Mouse (Mus musculus) retina, adult 2 months (tissue): Measurements from ENCODE around the gene C1ql4.
"Not testable (repeated sequence)": the region's sequence is repeated elsewhere in the genome, so short reads cannot be mapped to it uniquely, and the experiment has no call there.

ENCODE experiments used
- DNase-seq: peaks from one replicate; pipeline ENCODE4 v3.0.0-alpha.2; 2012; ENCODE audit warnings: low read depth, low spot score

Gene C1ql4

DNA sequence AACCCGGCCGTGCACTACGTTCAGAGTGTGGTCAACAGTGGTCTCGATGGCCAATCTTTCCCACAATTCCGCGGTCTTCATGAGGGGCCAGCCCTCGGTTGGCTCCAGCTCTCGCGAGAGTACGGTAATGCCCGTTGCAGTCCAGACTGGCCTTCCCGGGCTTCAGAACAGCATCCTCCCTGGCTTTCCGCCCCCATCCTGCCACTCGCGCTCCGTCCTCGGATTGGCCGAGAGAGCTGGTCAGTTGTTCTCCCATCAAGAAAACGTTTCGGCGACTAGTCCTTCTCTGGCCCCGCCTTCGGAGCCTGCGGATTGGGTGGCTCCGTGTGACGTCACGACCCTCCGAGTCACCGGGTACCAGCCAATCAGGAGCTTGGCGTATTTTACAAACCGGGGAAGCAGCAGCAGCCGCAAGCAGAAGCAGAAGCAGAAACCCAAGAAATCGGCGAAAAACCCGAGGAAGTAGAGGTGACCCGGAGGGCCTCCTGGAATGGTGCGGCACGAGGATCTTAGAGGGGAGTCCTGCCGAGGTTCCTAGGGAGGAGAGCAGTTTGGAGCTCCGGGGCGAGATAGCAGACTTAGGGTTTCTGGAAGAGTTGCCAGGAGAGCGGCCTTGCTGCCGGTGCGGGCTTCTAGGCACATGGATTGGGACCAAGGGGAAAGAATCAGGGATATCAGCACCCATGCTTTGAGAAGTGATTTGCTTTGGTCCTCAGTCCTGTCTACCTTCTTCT lies 12.8 kb downstream of the C1ql4 start:
- DNase-seq: peak; percentile 88

DNA sequence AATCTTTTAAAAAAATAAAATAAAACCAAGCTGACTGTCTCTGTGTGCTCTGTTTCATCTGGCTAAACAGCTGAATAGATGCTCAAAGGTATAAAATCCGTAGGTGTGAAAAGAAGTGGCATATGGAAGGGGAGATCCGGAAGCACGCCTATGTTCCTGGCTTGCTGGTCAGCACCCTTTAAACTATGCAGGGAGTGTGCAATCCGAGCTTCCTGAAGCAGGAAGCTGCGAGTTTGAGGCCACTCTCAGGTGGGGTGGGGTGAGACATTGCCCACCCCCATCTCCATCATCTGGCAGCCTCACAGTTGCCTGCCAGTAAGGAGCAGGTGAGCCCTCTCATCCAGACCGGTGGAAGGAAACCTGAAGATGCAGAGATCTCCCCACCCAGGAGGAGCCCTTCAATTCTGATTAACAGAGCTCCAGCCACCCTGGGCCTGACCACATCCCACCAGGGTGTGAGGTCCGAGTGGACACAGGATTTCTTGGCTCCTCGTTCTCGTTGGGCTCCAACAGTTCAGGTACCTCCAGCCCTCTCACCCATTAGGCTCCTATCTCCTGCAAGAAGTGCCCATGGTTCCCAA lies 13.5 kb downstream of the C1ql4 start, which contains the start of gene Troap:
TSS of gene Troap (plus strand) at position 557 of the 581 bp plus-strand sequence.
- DNase-seq: no peak

DNA sequence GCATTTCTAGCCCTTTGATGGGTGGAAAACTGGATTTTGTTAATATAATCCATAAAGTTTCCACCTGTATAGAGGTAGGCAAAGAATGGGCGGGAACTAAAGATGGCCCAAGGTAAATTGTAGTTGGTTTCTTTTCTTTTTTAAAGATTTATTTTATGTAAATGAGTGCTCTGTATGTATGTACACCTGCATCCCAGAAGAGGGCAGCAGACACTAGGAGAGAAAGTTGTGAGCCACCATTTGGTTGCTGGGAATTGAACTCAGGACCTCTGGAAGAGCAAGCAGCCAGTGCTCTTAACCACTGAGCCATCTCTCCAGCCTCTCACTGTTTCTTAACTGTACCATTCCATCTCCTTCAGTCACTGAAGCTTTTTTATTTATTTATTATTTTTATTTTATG lies 15.6 kb downstream of the C1ql4 start:
- DNase-seq: no peak

DNA sequence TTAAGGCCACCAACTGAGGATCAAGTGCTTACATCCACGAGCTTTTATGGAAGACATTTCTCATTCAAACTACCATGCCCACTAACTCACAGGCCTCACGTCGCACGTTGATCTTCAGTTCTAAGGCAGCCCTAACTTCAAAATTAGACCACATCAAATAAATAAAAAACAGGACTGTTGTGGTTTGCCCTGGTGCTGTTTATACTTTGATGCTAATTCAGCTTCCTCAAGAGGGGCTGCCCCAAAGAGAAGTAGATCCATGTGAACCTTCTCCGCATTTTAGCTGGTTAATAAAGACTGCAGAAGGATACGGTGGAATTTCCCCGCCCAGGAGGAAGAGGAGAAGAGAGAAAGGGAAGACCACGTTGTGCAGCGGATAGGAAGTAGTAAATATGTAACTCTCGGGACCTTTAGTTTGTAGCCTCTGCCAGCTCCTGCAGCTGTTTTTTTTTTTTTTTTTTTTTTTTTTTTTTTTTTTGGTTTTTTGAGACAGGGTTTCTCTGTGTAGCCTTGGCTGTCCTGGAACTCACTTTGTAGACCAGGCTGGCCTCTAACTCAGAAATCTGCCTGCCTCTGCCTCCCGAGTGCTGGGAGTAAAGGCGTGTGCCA lies 22.0 kb downstream of the C1ql4 start:
- no peak for DNase-seq

DNA sequence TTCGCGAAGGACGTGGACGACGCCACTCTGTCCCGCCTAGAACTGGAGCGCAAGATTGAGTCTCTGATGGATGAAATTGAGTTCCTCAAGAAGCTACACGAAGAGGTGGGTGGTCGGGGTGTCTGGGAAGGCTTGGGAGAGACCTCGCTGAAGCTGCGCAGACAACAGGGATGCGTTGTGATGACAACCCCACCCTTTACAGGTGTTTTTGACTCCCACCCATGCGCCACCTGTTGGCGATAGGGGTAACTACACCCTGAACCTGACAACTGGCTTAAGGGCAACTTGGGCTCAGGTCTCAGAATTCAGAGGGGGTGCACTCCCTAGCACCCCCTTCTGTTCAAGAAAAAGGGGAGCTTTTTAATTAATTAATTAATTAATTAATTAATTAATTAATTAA lies 31.3 kb downstream of the C1ql4 start:
- DNase-seq: no peak

DNA sequence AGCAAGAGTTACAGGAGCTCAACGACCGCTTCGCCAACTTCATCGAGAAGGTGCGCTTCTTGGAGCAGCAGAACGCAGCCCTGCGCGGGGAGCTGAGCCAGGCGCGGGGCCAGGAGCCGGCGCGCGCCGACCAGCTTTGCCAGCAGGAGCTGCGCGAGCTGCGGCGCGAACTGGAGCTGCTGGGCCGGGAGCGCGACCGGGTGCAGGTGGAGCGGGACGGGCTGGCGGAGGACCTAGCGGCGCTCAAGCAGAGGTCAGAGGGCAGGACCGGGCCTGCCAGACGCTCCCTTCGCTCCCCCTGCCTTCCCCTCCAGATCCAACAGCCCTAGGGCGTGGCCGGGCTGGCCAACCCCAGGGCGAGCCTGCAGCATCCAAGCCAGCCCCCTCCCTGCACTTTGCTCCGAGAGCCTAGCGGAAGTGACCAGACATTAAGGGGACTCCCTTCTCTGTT lies 32.1 kb downstream of the C1ql4 start:
- no peak for DNase-seq

DNA sequence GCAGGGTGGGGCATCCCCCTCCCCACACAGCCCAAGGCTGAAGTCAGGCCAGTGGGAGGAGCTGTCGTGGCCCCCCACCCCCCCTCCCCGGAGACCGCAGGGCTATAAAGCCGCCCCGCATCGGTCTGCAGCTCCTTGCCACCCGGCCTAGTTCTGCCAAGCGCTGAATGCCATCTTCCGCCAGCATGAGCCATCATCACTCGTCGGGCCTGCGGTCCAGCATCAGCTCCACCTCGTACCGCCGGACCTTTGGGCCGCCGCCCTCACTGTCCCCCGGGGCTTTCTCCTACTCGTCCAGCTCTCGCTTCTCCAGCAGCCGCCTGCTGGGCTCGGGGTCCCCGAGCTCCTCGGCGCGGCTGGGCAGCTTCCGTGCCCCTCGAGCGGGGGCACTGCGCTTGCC lies 32.6 kb downstream of the C1ql4 start, which contains the start of gene Prph:
TSS of gene Prph (plus strand) at position 135 of the 400 bp plus-strand sequence.
- DNase-seq: no peak

DNA sequence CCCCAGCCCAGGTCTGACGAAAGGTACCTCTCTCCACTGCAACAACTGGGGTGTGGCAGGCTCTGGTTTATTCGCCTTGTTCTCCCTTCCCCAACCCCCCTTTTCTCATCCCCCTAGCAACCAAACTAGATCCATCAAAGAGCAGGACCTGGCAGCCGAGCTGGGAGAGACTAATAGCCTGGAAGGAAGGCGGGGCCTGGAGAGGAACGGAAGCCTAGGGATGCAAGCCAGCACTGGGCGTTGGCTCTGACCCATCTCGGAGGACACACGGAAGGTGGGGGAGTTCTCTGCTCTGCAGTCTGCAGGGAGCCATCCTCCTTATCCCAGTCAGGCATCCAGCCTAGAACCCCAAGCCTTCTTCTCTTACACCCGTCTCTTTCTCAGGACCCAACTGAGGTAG lies 34.2 kb downstream of the C1ql4 start:
- DNase-seq: no peak

DNA sequence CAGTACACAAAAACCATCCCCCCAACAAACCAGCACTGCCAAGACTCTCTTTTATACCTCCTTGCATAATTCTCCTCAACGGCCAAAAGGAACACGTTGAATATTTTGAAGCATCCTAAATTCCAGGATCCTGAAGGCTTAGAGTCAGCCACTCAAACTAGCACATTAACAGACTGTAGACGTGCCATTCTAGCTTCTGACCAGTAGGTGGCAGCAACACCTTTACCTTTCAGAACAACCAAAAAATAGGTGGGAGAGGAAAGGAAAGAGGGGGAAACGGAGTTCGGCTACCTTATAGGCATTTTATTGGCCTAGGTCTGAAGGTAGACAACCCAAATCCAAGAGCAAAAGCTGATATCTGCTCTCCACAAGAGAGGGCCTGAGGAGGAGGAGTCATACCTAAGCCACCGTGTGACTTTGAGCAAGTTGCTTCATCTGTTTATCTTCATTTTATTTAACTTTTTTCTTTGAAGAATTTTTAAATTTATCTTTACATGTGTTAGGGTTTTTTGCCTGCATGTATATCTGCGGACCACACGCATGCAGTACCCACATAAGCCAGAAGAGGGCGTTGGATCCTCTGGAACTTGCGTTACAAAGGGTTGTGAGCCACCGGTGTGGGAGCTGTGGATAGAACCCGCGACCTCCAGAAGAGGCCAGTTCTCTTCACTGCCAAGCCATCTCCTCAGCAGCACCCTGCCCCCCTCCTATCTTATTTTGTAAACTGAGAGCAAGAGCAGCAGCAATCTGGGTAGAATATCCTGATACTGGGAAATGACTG lies 38.0 kb downstream of the C1ql4 start:
- DNase-seq: peak; percentile 51

DNA sequence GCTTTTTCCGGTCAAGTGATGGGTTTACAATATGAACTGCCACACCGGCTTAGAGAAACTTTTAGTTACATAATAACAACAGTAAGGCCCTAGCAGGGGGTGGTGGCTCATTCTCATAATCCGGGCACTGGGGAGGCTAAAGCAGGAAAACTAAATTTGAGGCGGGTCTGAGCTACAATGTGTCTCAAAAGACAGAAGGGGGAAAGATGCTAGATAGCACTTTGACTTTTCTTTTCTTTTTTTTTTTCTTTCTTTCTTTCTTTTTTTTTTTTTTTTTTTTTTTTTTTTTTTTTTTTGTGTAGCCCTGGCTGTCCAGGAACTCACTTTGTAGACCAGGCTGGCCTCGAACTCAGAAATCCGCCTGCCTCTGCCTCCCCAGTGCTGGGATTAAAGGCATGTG lies 41.9 kb downstream of the C1ql4 start:
- DNase-seq: not testable (repeated sequence)

DNA sequence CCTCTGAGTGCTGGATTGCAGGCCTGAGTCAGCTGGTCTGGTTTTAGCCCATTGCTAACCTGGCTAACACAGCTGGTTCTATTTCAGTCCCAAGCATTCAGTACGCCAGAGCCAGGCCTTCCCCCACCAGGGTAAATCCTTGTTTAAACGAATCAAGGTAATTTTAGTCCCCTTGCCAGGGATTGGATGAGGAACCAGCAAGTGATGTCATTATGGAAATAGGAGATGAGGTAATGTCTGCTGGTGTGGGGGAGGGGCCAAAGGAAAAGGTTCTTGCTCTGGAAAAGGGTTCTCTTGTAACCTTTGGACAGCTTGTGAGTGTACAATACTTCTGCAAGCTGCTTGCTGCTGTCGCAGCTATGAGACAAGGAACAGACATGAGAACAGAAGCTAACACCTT lies 42.8 kb downstream of the C1ql4 start:
- no peak for DNase-seq

DNA sequence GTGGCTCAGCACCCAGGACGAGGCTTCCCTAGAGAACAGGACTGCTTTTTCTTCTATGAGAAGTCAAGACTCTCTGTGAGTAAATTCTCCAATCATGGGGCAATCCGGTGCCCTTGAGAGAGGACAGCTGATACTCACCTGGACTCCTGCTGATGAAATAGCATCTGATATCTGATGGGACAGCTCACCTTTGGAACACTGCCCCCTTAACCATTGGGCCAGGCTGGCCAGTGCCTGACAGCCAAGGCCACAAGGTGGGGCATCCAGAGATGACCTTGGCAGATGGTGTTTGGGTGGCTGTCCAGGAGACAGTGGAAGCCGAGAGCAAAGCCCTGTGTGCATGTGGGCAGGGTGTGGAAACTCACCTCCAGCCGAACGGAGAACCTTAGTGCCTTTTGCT lies 45.3 kb downstream of the C1ql4 start:
- DNase-seq: no peak

DNA sequence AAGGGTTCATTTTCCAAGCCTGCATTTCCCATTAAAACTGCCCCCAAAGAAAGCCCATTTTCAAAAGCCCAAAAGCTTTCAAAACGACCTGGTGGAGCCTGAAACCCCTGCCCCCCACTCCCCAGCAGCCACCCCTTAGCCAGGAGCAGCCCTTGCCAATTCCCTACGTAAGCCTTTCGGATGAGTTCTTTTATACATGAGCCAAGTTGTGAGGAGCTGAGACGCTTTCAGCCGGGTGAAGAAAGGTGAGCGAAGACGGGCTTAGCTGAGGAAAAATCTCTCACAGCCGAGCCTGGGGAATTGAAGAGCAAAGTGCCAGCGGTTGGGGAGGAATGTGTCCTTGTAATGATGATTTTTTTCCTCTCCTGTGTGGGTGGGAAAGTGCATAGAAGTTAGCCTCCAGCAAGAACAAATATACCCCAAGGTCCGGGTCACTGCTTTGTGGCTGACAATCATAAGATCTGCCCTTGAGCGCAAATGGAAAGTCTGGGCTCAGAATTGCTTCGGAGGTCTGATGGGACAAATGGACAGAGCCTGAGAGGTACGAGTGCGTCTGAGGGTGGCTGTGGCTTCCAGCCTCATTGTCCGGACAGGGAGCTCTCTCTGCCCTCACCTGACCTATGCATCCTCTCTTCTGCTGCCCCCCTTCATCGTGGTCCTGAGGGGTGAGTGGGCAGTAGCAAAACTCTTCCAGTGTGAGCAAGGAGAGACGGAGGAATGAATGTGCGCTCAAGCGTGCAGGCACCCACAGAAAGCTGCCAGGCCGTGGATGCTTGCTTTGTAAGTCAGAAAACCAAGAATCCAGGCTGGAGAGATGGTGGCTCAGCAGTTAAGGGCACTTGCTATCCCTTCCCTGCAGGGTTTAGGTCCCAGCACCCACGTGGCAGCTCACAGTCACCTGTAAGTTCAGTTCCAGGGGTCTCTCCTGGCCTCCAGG lies 46.4 kb downstream of the C1ql4 start:
- no peak for DNase-seq

DNA sequence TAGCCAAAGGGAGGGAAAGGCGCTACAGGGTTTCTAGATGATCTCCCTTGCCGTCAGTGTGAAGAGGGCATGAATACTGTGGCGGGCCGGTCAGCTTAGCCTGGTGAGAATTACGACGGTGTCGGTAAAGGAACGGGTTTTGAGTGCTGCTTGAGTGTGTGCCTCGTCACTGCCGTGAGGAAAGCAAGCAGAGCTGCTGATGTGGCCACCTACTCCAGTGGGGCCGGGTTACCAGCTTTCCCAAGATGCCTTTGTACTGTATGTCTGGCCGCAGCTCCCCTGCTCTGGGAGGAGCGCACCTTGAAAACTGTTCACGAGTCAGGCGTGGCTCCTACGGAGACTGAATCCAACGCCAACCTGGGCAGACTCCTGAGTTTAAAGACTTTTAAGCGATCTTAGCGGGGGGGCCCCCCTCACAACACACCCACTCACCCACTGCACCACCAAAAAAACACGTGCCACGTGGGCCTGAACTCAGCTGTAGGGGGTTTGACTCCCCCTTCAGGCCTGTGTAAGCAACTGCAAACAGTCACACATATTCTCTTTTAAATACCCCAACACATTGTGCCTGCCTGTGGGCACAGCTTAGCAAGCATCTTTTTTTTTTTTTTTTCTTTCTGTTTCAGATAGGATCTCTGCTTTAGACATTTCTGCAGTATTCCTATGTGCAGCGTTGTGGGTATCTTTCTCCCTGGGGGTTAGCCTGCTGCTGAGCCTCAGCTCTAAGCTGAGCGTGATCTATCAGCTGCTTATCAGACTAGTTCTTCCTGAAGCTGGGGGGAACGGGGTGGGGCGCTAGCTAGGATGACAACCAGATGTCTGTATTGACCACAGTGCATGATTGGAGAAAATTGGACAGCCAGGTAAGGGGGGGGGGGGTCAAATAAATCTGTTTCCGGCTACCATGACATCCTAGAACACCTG lies 47.4 kb downstream of the C1ql4 start:
- DNase-seq: no peak

DNA sequence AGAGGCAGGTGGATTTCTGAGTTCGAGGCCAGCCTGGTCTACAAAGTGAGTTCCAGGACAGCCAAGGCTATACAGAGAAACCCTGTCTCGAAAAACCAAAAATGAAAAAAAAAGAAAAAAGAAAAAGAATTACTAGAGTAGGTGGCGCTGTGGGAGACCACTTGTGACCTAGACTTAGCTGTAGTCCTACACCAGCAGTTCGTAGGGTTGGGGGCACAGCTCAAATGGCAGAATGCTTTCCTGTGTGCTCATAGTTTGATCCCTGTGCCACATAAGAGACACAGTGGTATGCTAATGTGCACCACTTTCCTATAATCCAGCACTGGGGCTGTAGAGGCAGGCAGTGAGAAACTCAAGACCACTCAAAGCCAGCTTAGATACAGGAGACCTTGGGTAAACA lies 48.3 kb downstream of the C1ql4 start:
- DNase-seq: no peak

DNA sequence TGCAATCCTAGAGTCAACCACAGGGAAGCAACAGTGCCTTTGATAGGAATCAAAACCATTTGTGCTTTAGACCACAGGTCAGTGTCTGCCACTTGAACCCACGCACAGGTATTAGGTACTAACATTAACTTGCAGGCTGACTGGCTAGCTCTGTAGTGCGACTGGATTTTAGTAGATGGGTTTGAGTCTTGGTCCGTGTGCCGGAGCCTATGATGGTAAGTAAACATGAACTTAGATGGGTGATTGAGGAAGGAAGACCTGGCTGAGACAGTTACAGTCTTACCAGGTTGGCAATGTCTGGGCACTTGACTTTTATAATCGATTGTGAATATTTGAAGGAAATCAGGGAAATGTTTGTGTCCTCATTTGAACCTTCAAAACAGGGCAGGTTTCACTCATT lies 48.8 kb downstream of the C1ql4 start:
- DNase-seq: no peak

DNA sequence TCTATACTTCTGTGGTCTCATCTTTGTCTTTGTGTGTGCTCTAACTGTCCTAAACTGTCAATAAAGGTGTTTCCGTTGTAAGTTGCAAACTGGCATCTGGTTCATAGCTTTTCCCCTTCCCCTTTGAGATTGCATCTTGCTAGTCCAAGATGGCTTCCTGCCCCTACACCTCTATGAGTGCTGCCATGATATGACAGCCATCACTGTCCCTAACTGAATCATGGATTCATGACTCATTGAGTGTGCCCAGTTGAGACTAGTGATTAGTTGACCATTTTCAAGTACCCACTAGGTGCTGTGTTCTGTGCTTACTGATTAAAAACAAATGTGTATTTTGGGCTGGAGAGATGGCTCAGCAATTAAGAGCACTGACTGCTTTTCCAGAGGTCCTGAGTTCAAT lies 49.6 kb downstream of the C1ql4 start:
- DNase-seq: no peak

DNA sequence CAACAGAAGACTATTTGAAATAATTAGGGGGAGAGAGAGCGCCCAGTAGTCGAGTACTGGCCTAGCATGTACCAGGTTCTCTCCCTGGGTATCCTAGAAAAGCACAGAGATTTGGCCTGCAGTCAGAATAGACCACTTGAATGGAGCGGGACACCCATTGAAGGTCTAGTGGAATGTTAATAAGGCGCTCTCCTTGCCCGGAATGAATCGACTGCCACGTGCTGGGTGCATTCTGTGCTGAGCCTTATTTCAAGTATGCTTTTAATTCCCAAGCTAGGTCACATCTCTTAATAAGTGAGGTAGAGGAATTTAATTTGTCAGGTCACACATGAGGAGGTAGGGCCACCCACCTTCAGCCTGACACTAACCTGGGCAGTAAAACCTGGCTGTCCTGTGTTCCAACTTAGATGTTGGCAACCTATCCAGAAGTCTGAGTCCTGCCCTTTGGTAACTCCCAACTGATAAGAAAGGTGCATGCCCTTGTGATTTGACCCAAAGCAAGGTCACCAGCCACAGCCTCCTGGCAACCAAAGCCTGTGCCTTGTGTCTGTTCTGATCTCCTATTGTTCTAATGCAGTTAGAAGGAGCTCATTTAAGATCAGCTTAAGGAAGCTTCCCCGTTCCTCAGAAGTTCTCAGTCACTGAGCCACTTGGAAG lies 51.2 kb downstream of the C1ql4 start:
- no peak for DNase-seq

DNA sequence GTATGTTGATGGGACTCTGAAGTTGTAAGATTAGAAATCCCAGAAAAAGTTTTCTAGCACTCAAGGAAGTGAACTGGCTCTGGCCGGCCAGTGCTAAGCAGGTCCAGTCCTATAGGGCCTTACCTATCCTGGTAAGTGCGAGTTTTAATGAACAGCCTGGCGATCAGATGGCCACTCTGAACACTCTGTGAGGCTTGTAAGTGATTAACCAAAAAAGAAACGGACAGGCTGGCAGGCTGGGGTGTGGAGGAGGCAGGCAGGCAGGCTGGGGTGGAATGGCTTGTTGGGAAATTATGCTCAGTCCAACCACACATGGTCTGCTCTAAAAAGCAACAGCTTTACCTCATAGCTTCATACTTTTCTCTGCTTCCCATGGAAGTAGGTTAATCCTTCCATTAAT lies 52.2 kb downstream of the C1ql4 start:
- no peak for DNase-seq
